Mouse (Mus musculus): ENCODE data around the gene Usp44. TPM values are rescaled to one million over a fixed set of nuclear protein-coding genes. Genes with fewer than 3 reads are reported as not detected.

Usp44 gene
- polyA plus RNA-seq, 1 experiment from 2014 or later: 0.23 TPM

DNA sequence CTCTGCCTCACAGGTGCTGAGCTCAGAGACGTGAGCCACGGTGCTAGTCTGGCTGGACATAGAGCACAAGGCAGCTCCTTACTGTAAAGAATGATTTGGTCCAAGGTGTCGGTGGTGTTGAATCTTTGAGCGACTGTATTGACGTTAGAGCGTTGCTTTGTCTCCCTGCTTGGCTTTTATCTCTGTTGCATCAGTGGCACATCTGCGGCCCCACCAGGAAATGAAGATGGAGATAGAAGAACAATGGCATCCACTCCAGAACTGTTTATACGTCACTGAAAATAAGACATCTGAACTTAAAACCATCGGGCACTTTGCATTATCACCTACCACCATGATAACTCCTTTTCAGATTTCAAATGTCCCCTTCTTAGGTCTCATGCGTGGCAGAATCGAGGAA is 68.6 kb downstream of the Usp44 start:
- H3K27ac ChIP-seq (ENCODE audit: low read depth): no peak overlapping the region
- no peak overlapping the region for H3K4me2 ChIP-seq (ENCODE audit: low read depth, low read length)
- TF ChIP-seq CTCF (IDR thresholded peaks at IDR 0.05; ENCODE audit: low read depth) (no peak), EP300 (IDR thresholded peaks at IDR 0.05; ENCODE audit: low read depth) (no peak)
- no peaks in the 10 kb centered on the region for H3K9me3 ChIP-seq (ENCODE audit: low read length)
- no peak overlapping the region for H3K9ac ChIP-seq (replicated peaks)
- H3K4me3 ChIP-seq (ENCODE audit: low read depth, low read length): no peak overlapping the region
- H3K27me3 ChIP-seq (ENCODE audit: insufficient read depth, low read length): no peaks in the 10 kb centered on the region
- peaks cover 3% of the 10 kb centered on the region; the same call in 1 of the 2 replicates for H3K4me1 ChIP-seq (ENCODE audit: insufficient read depth)
- 66% methylated on average over 11 of the region's 11 CpGs for WGBS (ENCODE audit: insufficient replicate concordance)
- DNase-seq (no peak), ATAC-seq (no peak)
- H3K36me3 ChIP-seq (replicated peaks; ENCODE audit: insufficient read depth, low read length): no peaks in the 10 kb centered on the region

DNA sequence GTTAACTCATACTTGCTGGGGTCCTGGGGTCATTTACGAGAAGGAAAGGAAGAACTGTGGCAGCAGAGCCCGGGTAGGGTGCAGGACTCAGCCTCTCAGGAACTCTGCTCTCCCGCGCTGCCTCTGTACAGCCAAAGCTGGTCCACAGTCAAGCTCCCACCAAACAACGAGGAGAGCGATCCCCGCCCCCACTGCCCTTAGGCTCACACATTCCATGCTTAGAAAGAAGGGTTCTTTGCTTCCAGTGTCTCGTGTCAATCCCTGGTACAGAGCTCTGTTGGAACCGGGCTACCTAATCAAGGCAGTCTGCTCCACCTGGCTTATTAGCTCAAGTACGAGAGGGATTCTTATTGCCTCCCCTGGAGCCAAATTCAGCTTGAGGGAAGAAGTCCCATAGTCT is 76.0 kb downstream of the Usp44 start:
- no peak overlapping the region for H3K27ac ChIP-seq (ENCODE audit: low read depth)
- no peak for DNase-seq
- no peak overlapping the region for H3K4me3 ChIP-seq (ENCODE audit: low read depth, low read length)
- H3K4me2 ChIP-seq (ENCODE audit: low read depth, low read length): no peak overlapping the region
- H3K36me3 ChIP-seq (replicated peaks; ENCODE audit: insufficient read depth, low read length): no peaks in the 10 kb centered on the region
- ATAC-seq: no peak
- TF ChIP-seq EP300 (IDR thresholded peaks at IDR 0.05; ENCODE audit: low read depth) (no peak), CTCF (IDR thresholded peaks at IDR 0.05; ENCODE audit: low read depth) (no peak)
- no peaks in the 10 kb centered on the region for H3K27me3 ChIP-seq (ENCODE audit: insufficient read depth, low read length)
- H3K9ac ChIP-seq (replicated peaks): no peak overlapping the region
- peaks cover 9% of the 10 kb centered on the region for H3K4me1 ChIP-seq (ENCODE audit: insufficient read depth)
- WGBS (ENCODE audit: insufficient replicate concordance): 62% methylated on average over 10 of the region's 10 CpGs
- H3K9me3 ChIP-seq (ENCODE audit: low read length): no peaks in the 10 kb centered on the region

Other genes with a start within 250 kb of the Usp44 start
- gene Snrpf, start 241.8 kb upstream of the Usp44 start, polyA plus RNA-seq (2015; fragmentation: Nextera tagmentation; extraction: Ambion mirVana): 45.4 and 53.0 TPM in 2 replicates
- gene Ntn4, start 190.9 kb upstream of the Usp44 start, polyA plus RNA-seq (2015; fragmentation: Nextera tagmentation; extraction: Ambion mirVana): 0.39 and 0.74 TPM in 2 replicates
- gene Metap2, start 65.5 kb downstream of the Usp44 start, polyA plus RNA-seq (2015; fragmentation: Nextera tagmentation; extraction: Ambion mirVana): 140 and 150 TPM in 2 replicates
- gene Vezt, start 204.3 kb downstream of the Usp44 start, polyA plus RNA-seq (2015; fragmentation: Nextera tagmentation; extraction: Ambion mirVana): 8.6 TPM in 2 replicates
- 2.4 TPM in 2 replicates for gene Fgd6, start 204.4 kb downstream of the Usp44 start, polyA plus RNA-seq (2015; fragmentation: Nextera tagmentation; extraction: Ambion mirVana)